Mouse (Mus musculus) spleen, postnatal 10 days (tissue): ENCODE measurements around the gene Cog5.

Source experiments
- DNase-seq, 2 experiments: peaks; one replicate each; pipeline ENCODE4 v3.0.0; 2021 to 2022; ENCODE audit warnings: low spot score in 2 of 2

The Cog5 gene

DNA sequence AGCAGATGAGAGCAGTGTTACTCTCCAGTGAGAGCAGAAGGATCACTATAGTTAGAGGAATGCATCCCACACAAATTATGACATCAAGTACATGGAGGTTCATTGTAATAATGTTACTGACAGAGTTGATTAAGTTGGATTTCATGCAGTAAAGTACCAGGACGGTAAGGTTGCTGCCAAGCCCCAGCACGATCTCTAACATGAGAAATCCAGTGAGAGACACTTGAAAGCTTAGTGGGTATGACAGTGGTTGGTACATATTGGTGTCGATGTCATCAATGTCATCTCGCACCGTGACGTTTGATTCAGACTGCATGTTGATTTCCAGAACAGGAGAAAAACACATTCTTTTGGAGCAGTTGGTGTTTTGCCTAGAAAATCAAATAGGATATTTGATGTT lies 55.0 kb downstream of the Cog5 start:
- no peak for DNase-seq

DNA sequence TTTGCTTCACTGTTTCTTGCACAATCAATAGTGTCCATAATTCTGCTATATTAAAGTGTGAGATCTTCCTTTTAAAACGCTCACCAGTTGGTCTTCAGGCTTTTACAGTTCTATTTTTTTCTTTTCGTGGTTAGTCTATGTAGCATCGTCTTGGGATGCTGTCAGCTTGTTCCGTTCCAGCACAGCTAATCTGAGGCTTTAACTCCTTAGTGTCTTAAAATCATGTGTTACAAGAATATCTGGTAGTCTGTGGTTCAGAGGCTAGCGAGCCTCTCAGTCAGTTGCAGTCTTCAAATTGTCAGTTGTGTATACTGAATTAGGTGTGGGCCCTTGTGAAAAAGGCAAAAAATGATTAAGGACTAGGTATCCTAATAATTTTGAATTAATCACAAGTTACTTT lies 57.6 kb downstream of the Cog5 start:
- DNase-seq = no peak

DNA sequence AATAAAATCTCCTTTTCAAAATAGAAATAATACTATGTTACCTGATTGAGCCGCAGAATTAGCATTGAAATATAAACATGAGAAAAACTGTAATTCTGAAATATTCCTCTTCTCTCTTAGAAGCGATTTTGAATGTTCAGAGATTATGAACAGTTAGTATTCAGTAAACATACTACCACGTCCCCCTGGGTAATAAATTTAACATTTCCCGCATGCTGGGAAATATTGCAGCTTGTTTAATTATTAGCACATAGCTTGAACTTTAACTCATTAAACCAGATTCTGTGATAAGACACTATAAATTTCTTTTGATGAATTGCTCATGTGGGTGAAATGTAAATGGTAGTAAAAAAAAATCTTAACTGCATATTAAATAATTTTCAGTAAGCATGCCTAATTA lies 58.1 kb downstream of the Cog5 start:
- no peak for DNase-seq

DNA sequence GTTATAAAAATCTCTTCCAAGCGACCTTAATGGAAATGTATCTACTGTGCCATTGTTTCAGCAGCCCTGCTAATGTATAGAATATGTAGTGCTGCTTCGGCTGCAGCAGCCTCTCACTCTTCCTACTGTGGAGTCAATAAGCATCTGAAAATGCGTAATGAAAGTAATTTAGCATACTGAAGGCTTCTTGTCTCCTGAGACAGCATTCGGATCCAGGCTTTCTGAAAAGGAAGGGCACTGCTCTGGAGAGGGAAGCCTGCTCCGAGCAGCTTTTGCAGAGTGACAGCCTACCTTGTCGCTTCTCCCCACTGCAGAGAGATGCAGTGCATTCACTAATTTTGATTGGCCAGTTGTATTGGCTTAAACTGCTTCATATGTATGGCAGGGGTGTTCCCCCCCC lies 58.9 kb downstream of the Cog5 start, which contains the start of gene Gpr22:
Gpr22 (minus strand) TSS at position 348 of the 400 bp plus-strand sequence.
- DNase-seq = no peak

GRCm38 (mm10) chr12:31714070-31714469 lies 59.4 kb downstream of the Cog5 start:
- no peak for DNase-seq

GRCm38 (mm10) chr12:31719586-31720275 lies 65.1 kb downstream of the Cog5 start:
- no peak for DNase-seq

GRCm38 (mm10) chr12:31724576-31724975 lies 69.9 kb downstream of the Cog5 start:
- DNase-seq = no peak

DNA sequence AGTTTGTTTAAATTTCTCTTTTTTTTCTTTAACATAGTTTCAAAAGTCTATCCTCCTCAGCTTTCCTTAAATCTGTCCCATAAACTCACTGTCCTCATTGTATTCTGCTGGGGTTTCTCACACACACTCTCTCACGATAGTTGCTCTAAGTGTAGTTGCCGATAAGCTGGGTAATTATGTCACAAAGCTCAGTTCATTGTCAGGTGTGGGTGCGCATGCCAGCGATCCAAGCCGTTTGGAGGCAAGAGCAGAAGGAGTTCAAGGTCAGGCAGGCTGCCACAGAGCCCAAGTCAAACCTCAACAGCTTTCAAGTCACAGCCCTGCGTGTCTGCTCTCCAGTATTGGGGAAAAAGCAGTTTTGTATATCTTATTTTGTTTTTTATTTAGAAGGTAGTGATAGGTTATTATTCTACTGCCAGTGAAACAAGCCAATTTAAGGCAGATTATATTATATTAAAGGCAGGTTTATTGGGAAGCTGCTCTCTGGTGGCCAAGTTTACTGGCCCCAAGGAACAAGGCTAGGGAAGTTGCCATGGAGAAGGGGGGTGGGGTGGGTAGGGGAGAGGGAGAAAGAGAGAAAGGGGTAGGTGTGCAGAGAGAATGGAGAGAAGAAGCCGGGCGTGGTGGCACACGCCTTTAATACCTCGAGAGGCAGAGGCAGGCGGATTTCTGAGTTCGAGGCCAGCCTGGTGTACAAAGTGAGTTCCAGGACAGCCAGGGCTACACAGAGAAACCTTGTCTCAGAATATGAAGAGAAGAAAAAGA lies 71.0 kb downstream of the Cog5 start:
- no peak for DNase-seq

DNA sequence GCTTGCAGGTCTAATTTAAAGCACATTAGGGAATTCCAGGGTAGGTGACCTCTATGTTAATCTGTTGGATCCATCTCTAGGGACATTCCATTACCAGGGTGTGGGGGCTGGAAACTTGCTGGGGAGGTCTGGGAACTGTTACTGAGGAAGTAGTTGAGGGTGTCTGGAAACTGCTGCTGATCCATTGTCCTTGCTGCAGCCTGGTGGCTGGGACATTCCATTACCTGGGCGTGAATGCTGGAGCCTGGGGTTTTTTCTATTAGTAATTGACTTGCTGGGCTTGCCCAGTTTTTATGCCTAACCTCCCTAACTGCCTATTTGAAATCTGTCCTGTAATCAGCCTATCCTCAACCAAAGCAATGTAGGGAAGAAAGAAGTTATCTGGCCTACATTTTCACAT lies 72.0 kb downstream of the Cog5 start:
- no peak for DNase-seq

GRCm38 (mm10) chr12:31730126-31730525 lies 75.5 kb downstream of the Cog5 start:
- DNase-seq = no peak

DNA sequence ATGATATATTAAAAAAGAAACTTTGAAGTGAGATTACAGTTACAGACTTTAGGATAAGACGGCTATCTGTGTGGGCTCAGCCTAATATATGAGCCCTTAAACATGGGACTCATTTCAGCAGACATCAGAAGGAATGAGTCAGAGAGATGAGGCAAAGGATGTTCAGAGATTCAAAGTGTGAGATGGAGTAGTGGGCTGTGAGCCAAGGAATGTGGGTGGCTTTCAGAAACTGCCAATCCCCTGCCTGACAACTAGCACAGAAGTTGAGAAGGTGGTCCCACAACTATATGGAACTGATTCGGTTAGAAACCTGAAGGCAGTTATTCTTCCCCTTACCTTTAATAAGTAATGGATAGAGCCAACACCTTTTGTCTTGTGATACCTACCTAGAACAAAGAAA lies 79.9 kb downstream of the Cog5 start:
- no peak for DNase-seq

GRCm38 (mm10) chr12:31747301-31747700 lies 92.6 kb downstream of the Cog5 start:
- DNase-seq = no peak

- DNase-seq = no peak
These were observed 95.2 kb downstream of the Cog5 start for GRCm38 (mm10) chr12:31749846-31750245.

- DNase-seq = no peak
These were observed 99.8 kb downstream of the Cog5 start for GRCm38 (mm10) chr12:31754465-31754864.

DNA sequence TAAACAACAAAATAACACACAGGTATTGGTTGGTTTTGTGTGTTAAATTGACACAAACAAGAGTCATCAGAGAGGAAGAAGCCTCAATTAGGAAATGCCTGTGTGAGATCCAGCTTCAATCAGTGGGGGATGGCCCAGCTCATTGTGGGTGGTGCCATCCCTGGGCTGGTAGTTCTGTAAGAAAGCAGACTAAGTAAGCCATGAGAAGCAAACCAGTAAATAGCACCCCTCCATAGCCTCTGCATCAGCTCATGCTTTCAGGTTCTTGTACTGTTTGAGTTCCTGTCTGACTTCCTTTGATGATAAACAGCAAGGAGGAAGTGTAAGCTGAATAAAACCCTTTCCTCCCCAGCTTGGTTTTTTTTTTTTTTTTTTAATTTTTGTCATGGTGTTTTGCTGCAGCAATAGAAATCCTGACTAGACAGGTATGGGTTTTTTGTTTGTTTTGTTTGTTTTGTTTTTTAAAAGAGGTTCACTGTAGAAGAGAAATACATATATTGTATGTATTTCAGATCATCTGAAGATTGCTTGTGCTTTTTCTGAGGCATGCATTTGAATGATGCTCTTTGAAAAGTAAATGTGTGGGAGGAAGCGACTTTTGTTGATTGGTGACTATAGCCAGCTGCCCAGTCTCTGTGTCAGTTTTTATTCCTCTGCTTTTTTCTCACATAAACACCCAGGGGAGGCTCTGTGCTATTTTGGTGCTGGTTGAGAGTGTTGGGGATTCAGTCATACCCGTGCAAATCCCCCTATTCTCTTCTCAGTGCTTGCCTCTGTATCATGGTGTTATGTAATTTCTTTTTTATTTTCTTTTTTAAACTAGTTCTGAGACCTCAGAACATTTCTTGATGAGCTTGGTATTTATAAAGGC lies 101.5 kb downstream of the Cog5 start:
- no peak for DNase-seq

DNA sequence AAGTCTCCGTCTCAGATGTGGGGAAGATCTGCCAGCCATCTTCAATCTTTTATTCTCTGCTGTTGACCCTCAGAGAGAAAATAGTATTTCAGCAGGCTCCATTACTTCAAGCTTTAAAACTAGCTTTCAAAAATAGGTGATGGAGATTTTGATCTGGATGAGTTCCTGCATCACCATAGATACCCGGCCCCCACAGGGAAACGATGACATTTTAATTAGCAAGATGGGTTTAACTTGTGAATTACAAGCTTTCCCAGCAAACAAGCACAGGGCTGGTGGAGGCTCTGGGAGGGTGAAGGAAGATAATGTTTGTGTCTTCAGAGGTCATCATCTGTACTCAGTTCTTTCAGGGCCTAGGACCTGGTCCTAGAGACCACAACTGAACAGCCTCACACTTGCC lies 118.9 kb downstream of the Cog5 start:
- no peak for DNase-seq

- no peak for DNase-seq
These were observed 129.6 kb downstream of the Cog5 start for GRCm38 (mm10) chr12:31784291-31784690.

DNA sequence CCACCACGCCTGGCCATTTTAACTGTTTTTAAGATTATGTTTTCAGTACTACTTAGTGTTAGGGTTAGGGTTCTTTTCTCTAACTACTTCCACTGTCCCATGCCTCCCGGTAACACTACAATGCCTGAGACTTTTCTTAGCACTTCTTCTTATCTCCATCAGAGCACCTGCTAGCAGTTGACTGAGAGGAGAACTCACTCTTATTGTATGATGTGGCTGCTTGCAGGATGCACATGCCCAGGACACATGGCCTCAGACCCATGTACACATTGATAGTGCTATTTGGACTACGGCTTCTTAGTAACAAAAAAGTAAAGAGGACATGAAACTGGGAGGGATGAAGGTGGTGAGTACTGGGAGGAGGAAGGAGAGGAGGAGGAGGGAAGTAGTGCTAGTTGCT lies 133.9 kb downstream of the Cog5 start:
- no peak for DNase-seq

GRCm38 (mm10) chr12:31806410-31807154 lies 151.9 kb downstream of the Cog5 start:
- DNase-seq = no peak

DNA sequence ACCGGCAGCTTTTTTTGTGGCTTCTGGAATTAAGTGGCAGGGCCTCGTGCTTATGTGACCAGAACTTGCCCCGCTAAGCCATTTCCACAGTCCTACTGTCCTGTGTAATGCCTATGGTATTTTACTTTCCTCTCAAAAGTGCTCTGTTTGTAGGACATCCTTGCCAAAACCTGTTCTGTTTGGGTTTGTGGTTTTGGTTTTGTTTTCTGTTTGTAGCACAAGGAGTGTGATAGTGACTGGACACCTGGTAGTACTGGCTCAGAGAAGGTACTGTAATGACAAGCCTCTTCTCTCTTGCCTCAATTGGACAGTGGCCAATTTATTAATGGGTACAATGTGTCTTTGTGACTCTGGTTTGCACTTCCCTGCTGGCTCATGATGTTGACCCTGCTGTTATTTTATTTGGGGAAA lies 163.4 kb downstream of the Cog5 start:
- no peak for DNase-seq

- DNase-seq = no peak
These were observed 164.4 kb downstream of the Cog5 start for GRCm38 (mm10) chr12:31819096-31819495.

DNA sequence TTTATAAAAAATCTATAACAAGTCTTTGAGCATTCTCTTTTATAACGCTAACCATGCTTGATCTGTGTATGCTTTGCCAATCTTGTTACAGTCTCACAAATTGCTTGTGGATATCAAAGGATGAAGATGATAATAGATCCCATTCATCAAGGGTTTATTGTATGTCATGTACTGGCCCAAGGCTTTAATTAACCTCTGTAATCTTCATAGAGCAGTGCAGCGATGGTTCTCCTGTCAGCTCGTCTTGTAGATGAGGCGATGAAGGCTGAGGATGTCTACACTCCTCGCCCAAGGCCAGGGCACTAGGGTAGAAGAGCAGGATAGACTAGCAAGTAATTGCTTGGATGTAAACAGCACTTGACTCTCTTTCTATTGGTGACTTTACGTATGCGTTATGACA lies 164.9 kb downstream of the Cog5 start:
- no peak for DNase-seq
